Mouse (Mus musculus): Measurements from ENCODE around the gene Ccnt1.

DNA sequence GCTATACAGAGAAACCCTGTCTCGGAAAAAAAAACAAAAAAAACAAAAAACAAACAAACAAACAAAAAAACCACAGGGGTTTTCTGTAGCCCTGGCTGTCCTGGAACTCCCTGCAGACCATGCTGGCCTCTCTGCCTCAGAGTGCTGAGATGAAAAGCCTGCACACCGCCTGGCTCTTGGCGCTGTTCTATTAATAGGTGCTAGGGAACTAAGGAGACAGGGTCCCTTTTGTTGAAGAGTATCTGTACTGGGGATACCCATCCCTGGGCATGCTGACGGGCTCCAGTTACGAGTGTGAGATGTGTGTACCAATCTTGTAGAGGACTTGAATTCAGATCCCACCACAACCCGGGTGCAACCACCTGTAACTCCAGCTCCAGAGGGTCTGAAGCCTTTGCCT is 45.0 kb upstream of the Ccnt1 start:
- TF ChIP-seq CTCF (IDR thresholded peaks at IDR 0.05 in 2 of 3, conservative IDR thresholded peaks at IDR 0.05 in 1 of 3; ENCODE audit: control insufficient read depth in 1 of 3, insufficient read depth in 1 of 3, low read depth in 2 of 3, low read length in 3 of 3, poor library complexity in 1 of 3, severe bottlenecking in 1 of 3) (no peak), EP300 (IDR thresholded peaks at IDR 0.05; ENCODE audit: low read depth in 1 of 2, low read length in 2 of 2) (no peak)
